Mouse (Mus musculus): ENCODE data around the gene Cntn2.

Cntn2 gene

GRCm38 (mm10) chr1:132559045-132559444 is 16.0 kb upstream of the Cntn2 start:
- DNase-seq (ENCODE audit: low read depth in 2 of 2, low spot score in 2 of 2): no peak

- DNase-seq (ENCODE audit: low read depth in 2 of 2, low spot score in 2 of 2): no peak
These were observed 15.0 kb upstream of the Cntn2 start for GRCm38 (mm10) chr1:132557901-132558631.

- no peak for DNase-seq (ENCODE audit: low read depth in 2 of 2, low spot score in 2 of 2)
These were observed 733 bp upstream of the Cntn2 start for GRCm38 (mm10) chr1:132543789-132544188.

GRCm38 (mm10) chr1:132541824-132542599 is 1.0 kb downstream of the Cntn2 start:
- DNase-seq (ENCODE audit: low read depth in 2 of 2, low spot score in 2 of 2): no peak

- no peak for DNase-seq (ENCODE audit: low read depth in 2 of 2, low spot score in 2 of 2)
These were observed 1.8 kb downstream of the Cntn2 start for GRCm38 (mm10) chr1:132541171-132541823.

GRCm38 (mm10) chr1:132540701-132541100 is 2.4 kb downstream of the Cntn2 start:
- no peak for DNase-seq (ENCODE audit: low read depth in 2 of 2, low spot score in 2 of 2)

GRCm38 (mm10) chr1:132537736-132538135 is 5.3 kb downstream of the Cntn2 start:
- no peak for DNase-seq (ENCODE audit: low read depth in 2 of 2, low spot score in 2 of 2)

GRCm38 (mm10) chr1:132536416-132536815 is 6.6 kb downstream of the Cntn2 start:
- no peak for DNase-seq (ENCODE audit: low read depth in 2 of 2, low spot score in 2 of 2)

- no peak for DNase-seq (ENCODE audit: low read depth in 2 of 2, low spot score in 2 of 2)
These were observed 7.5 kb downstream of the Cntn2 start for GRCm38 (mm10) chr1:132535541-132535940.

- no peak for DNase-seq (ENCODE audit: low read depth in 2 of 2, low spot score in 2 of 2)
These were observed 9.2 kb downstream of the Cntn2 start for GRCm38 (mm10) chr1:132533840-132534239.

GRCm38 (mm10) chr1:132532521-132532920 is 10.5 kb downstream of the Cntn2 start:
- no peak for DNase-seq (ENCODE audit: low read depth in 2 of 2, low spot score in 2 of 2)

GRCm38 (mm10) chr1:132530631-132531191 is 12.3 kb downstream of the Cntn2 start:
- DNase-seq (ENCODE audit: low read depth in 2 of 2, low spot score in 2 of 2): no peak

- DNase-seq (ENCODE audit: low read depth in 2 of 2, low spot score in 2 of 2): no peak
These were observed 14.3 kb downstream of the Cntn2 start for GRCm38 (mm10) chr1:132528647-132529334.

- DNase-seq (ENCODE audit: low read depth in 2 of 2, low spot score in 2 of 2): no peak
These were observed 15.0 kb downstream of the Cntn2 start for GRCm38 (mm10) chr1:132528071-132528470.

- peak in 1 of 2 experiments; percentile 34 for DNase-seq (ENCODE audit: low read depth in 2 of 2, low spot score in 2 of 2)
These were observed 17.2 kb downstream of the Cntn2 start for GRCm38 (mm10) chr1:132525832-132526231.

GRCm38 (mm10) chr1:132523920-132524319 is 19.1 kb downstream of the Cntn2 start:
- peak; percentile 14 to 35 for DNase-seq (ENCODE audit: low read depth in 2 of 2, low spot score in 2 of 2)

- DNase-seq (ENCODE audit: low read depth in 2 of 2, low spot score in 2 of 2): no peak
These were observed 20.0 kb downstream of the Cntn2 start for GRCm38 (mm10) chr1:132523048-132523447.

- peak in 1 of 2 experiments; percentile 16 for DNase-seq (ENCODE audit: low read depth in 2 of 2, low spot score in 2 of 2)
These were observed 22.3 kb downstream of the Cntn2 start for GRCm38 (mm10) chr1:132520764-132521163.

- no peak for DNase-seq (ENCODE audit: low read depth in 2 of 2, low spot score in 2 of 2)
These were observed 23.3 kb downstream of the Cntn2 start for GRCm38 (mm10) chr1:132519734-132520133.

GRCm38 (mm10) chr1:132518621-132519020 is 24.4 kb downstream of the Cntn2 start:
- DNase-seq (ENCODE audit: low read depth in 2 of 2, low spot score in 2 of 2): no peak

GRCm38 (mm10) chr1:132516776-132517175 is 26.3 kb downstream of the Cntn2 start:
- DNase-seq (ENCODE audit: low read depth in 2 of 2, low spot score in 2 of 2): no peak
